Mouse (Mus musculus) cerebellum, adult 8-10 months (tissue): ENCODE data around the gene Vmn2r66.

Source experiments
- DNase-seq: peaks from one replicate; pipeline ENCODE4 v3.0.0; 2022

Vmn2r66 gene

GRCm38 (mm10) chr7:85012168-85012567, at the start of gene Vmn2r66:
Vmn2r66 (minus strand) TSS chr7:85012268.
- no peak for DNase-seq

- no peak for DNase-seq
Measured at GRCm38 (mm10) chr7:84996694-84997093, 15.4 kb downstream of the Vmn2r66 start.

- no peak for DNase-seq
Measured at GRCm38 (mm10) chr7:84964015-84964414, 48.1 kb downstream of the Vmn2r66 start, which contains the start of gene Vmn2r65. Vmn2r65 (minus strand) TSS chr7:84964115.
